Mouse (Mus musculus): ENCODE results near the gene Gpr146. TPM values are rescaled to one million over a fixed set of nuclear protein-coding genes. Genes with fewer than 3 reads are reported as not detected.

Gene Gpr146
- polyA plus RNA-seq, 1 experiment from 2014 or later, result 1.7 TPM

DNA sequence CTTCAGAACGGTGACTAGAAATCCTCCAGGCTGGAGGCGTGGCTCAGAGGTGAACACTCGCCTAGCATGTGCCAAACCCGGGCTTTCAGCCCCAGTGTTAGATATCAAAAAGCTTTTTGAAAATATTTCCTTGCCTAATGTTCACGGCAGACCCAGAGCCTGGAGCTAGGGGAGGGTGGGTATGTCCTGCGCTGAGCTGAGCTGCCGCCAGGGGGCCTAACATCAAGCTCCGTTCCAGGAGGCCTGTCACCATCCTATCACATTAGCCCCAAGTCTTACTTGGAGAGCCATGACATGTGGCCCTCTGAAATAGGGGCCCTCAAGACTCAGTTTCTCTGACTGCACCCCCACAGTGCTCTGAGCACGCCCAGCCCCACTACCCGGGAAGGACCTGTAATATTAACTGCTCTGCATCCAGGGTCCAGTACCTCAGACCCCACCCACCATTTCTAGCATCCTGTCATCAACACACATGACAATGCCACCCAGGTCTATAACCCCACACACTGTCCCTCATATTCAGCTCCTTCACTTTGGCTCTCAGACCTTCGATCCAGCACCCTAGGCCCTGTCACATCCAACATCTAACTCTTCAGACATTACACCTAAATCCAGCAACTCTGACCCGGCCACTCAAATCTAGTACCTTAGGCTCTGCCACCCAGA, 33.3 kb upstream of the Gpr146 start:
- Histone ChIP-seq H3K27ac (peak overlapping the region; percentile 73), H3K36me3 (peaks cover 36% of the 10 kb centered on the region), H3K4me3 (replicated peaks) (peak overlapping the region; percentile 75), H3K9me3 (no peaks in the 10 kb centered on the region), H3K9ac (replicated peaks) (peak overlapping the region; percentile 83), H3K4me1 (replicated peaks) (peaks cover 19% of the 10 kb centered on the region), H3K4me2 (peak overlapping the region; percentile 97), H3K27me3 (no peaks in the 10 kb centered on the region; the same call in 1 of the 2 replicates)
- ATAC-seq (ENCODE audit: insufficient number of reproducible peaks, insufficient read depth, low FRiP score, low TSS enrichment, low read depth), result peak; percentile 68
- WGBS, result 4% methylated on average over 12 of the region's 12 CpGs

- WGBS, result under 1% methylated on average over 33 of the region's 33 CpGs
- H3K27me3 ChIP-seq, result no peaks in the 10 kb centered on the region; the same call in 1 of the 2 replicates
- H3K4me2 ChIP-seq, result peak overlapping the region; percentile 97
- H3K27ac ChIP-seq, result peak overlapping the region; percentile 73
- H3K9me3 ChIP-seq, result no peaks in the 10 kb centered on the region
- H3K9ac ChIP-seq (replicated peaks), result peak overlapping the region; percentile 83
- peaks cover 30% of the 10 kb centered on the region for H3K36me3 ChIP-seq
- H3K4me3 ChIP-seq (replicated peaks), result peak overlapping the region; percentile 75
- ATAC-seq (ENCODE audit: insufficient number of reproducible peaks, insufficient read depth, low FRiP score, low TSS enrichment, low read depth), result peak; percentile 67
- peaks cover 19% of the 10 kb centered on the region for H3K4me1 ChIP-seq (replicated peaks)
Measured at GRCm38 (mm10) chr5:139344687-139345363, 32.7 kb upstream of the Gpr146 start.

DNA sequence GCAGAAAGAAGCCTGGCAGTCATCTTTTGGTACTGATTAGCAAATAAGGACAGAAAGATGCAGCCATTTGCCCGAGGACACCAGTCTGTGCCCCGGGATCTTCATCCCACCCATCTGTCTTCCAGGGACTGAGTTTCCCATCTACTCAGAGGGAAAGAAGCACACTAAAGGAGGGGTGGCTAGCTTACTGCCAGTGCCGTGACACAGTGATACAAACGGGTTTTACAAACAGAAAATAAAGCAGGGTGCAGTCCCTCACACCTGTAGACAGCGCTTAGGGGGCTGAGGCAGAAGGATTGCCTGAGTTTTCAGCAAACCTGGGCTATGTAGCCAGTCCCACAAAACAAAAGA, 32.2 kb upstream of the Gpr146 start:
- Histone ChIP-seq H3K27ac (0 out of 2 replicates have a peak overlapping the region, but pooled peaks have one; percentile 73), H3K27me3 (no peaks in the 10 kb centered on the region; the same call in 1 of the 2 replicates), H3K4me1 (replicated peaks) (peaks cover 19% of the 10 kb centered on the region), H3K4me2 (peak overlapping the region; percentile 97), H3K36me3 (peaks cover 25% of the 10 kb centered on the region), H3K9ac (replicated peaks) (no peak overlapping the region), H3K4me3 (replicated peaks) (peak overlapping the region; percentile 75), H3K9me3 (no peaks in the 10 kb centered on the region)
- ATAC-seq (ENCODE audit: insufficient number of reproducible peaks, insufficient read depth, low FRiP score, low TSS enrichment, low read depth), result no peak
- WGBS, result 14% methylated on average over 5 of the region's 5 CpGs

- peaks cover 7% of the 10 kb centered on the region for H3K27me3 ChIP-seq
- no peaks in the 10 kb centered on the region for H3K9me3 ChIP-seq
- 0 out of 2 replicates have a peak overlapping the region, but pooled peaks have one; percentile 4 for H3K9ac ChIP-seq (replicated peaks)
- no peak overlapping the region for H3K4me2 ChIP-seq
- no peak overlapping the region for H3K27ac ChIP-seq
- no peak for ATAC-seq (ENCODE audit: insufficient number of reproducible peaks, insufficient read depth, low FRiP score, low TSS enrichment, low read depth)
- WGBS, result 54% methylated on average over 1 of the region's 1 CpGs
- H3K4me1 ChIP-seq (replicated peaks), result peaks cover 33% of the 10 kb centered on the region
- no peak overlapping the region for H3K4me3 ChIP-seq (replicated peaks)
- peaks cover 7% of the 10 kb centered on the region for H3K36me3 ChIP-seq
Measured at GRCm38 (mm10) chr5:139347225-139347624, 30.3 kb upstream of the Gpr146 start.

GRCm38 (mm10) chr5:139349713-139350112, 27.8 kb upstream of the Gpr146 start:
- H3K27ac ChIP-seq, result no peak overlapping the region

DNA sequence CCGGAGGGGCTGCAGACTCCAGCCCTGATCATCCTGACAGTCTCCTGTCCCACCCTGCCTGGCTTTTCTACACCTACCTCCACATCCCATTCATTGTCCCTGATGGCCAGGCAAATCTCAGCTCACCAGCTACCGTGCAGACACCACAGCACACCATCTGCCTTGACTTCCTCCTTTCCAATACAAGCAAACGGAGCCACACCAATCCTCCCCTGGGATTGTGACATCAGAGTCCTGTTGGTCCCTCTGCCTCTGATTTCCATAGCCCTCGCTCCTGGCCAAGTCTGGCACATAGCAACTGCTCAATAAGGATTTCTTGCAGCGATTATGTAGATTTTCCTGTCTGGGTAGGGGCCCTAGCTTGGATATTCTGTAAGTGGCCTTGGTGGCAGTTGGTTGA, 26.4 kb upstream of the Gpr146 start, which contains the start of gene Cox19:
TSS of gene Cox19 (minus strand) at position 285 of the 400 bp plus-strand sequence.
- WGBS, result 48% methylated on average over 5 of the region's 5 CpGs
- H3K27ac ChIP-seq, result peak within 1 kb of the TSS; percentile 41; the same call in 1 of the 2 replicates
- H3K4me1 ChIP-seq (replicated peaks), result peaks cover 25% of the 10 kb centered on the region
- peaks cover 11% of the 10 kb centered on the region for H3K27me3 ChIP-seq
- peak within 1 kb of the TSS; percentile 40; the same call in 1 of the 2 replicates for H3K9ac ChIP-seq (replicated peaks)
- ATAC-seq (ENCODE audit: insufficient number of reproducible peaks, insufficient read depth, low FRiP score, low TSS enrichment, low read depth), result no peak
- peak within 1 kb of the TSS; percentile 32 for H3K4me2 ChIP-seq
- H3K9me3 ChIP-seq, result no peaks in the 10 kb centered on the region
- H3K4me3 ChIP-seq (replicated peaks), result peak within 1 kb of the TSS; percentile 15; the same call in 1 of the 2 replicates
- H3K36me3 ChIP-seq, result no peaks in the 10 kb centered on the region

More at GRCm38 (mm10) chr5:139349713-139350112, 27.8 kb upstream of the Gpr146 start:
- H3K9me3 ChIP-seq, result no peaks in the 10 kb centered on the region
- no peak overlapping the region for H3K9ac ChIP-seq (replicated peaks)
- no peak overlapping the region for H3K4me3 ChIP-seq (replicated peaks)
- WGBS, result 76% methylated on average over 6 of the region's 6 CpGs
- peaks cover 11% of the 10 kb centered on the region for H3K27me3 ChIP-seq
- H3K4me1 ChIP-seq (replicated peaks), result peaks cover 24% of the 10 kb centered on the region
- no peak for ATAC-seq (ENCODE audit: insufficient number of reproducible peaks, insufficient read depth, low FRiP score, low TSS enrichment, low read depth)
- no peak overlapping the region for H3K4me2 ChIP-seq
- no peaks in the 10 kb centered on the region for H3K36me3 ChIP-seq

DNA sequence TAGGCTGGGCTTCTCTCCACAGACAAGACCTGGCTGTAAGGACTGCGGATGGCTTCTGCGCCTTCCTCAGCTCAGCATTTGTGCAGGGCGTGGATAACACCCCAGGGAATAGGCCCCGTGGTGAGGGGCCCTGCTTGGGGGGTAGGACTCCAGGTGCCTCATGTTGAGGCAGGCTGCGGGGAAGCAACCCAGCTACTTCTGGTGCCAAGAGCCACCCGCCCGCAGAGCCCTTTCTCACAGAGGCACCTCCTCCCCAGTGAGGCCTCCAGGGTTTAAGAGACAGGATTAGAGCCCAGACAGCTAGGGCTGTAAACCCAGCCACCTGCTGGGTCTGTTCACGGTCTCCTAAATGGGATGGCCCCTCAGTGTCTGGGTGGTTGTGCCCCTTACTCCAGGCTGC, 25.9 kb upstream of the Gpr146 start:
- Histone ChIP-seq H3K4me2 (peak overlapping the region; percentile 32), H3K27ac (peak overlapping the region; percentile 41; the same call in 1 of the 2 replicates)
- 16% methylated on average over 8 of the region's 8 CpGs for WGBS

DNA sequence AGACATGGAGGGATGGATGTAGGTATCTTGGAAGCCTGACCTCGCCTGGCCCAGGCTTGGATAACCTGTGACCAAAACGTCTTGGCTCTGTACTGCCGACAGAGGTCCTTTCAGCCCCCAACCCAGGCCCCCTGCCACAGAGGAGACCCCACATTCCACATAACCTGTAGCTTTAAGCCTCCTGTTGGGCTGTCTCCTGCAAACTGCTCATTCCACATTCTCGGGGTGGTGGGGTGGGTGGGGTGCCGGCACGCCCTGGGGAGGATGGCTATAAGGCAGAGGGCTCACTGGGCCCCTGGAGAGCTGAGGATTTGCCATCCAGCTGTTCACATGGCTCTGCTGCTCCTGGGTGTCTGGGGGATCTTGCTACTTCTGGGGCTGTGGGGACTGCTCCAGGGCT, 25.2 kb upstream of the Gpr146 start, which contains the start of gene Cyp2w1:
TSS of gene Cyp2w1 (plus strand) at position 301 of the 400 bp plus-strand sequence.
- Histone ChIP-seq H3K4me2 (peak within 1 kb of the TSS; percentile 32), H3K9me3 (no peaks in the 10 kb centered on the region), H3K9ac (replicated peaks) (peak within 1 kb of the TSS; percentile 40; the same call in 1 of the 2 replicates), H3K4me1 (replicated peaks) (peaks cover 32% of the 10 kb centered on the region), H3K27me3 (peaks cover 11% of the 10 kb centered on the region), H3K27ac (peak within 1 kb of the TSS; percentile 41; the same call in 1 of the 2 replicates), H3K4me3 (replicated peaks) (0 out of 2 replicates have a peak within 1 kb of the TSS, but pooled peaks have one; percentile 3), H3K36me3 (no peaks in the 10 kb centered on the region)
- WGBS, result 48% methylated on average over 6 of the region's 6 CpGs
- no peak for ATAC-seq (ENCODE audit: insufficient number of reproducible peaks, insufficient read depth, low FRiP score, low TSS enrichment, low read depth)

More for the DNA sequence above, 25.9 kb upstream of the Gpr146 start:
- 0 out of 2 replicates have a peak, but pooled peaks have one; percentile 22 for ATAC-seq (ENCODE audit: insufficient number of reproducible peaks, insufficient read depth, low FRiP score, low TSS enrichment, low read depth)
- H3K36me3 ChIP-seq, result no peaks in the 10 kb centered on the region
- H3K27me3 ChIP-seq, result peaks cover 11% of the 10 kb centered on the region
- no peaks in the 10 kb centered on the region for H3K9me3 ChIP-seq
- peaks cover 26% of the 10 kb centered on the region for H3K4me1 ChIP-seq (replicated peaks)
- H3K9ac ChIP-seq (replicated peaks), result peak overlapping the region; percentile 40; the same call in 1 of the 2 replicates
- 0 out of 2 replicates have a peak overlapping the region, but pooled peaks have one; percentile 3 for H3K4me3 ChIP-seq (replicated peaks)

GRCm38 (mm10) chr5:139353496-139353895, 24.0 kb upstream of the Gpr146 start:
- Histone ChIP-seq H3K4me3 (replicated peaks) (no peak overlapping the region), H3K9me3 (no peaks in the 10 kb centered on the region), H3K36me3 (no peaks in the 10 kb centered on the region), H3K27me3 (peaks cover 11% of the 10 kb centered on the region), H3K27ac (no peak overlapping the region), H3K4me1 (replicated peaks) (peaks cover 35% of the 10 kb centered on the region), H3K9ac (replicated peaks) (no peak overlapping the region), H3K4me2 (no peak overlapping the region)
- 63% methylated on average over 10 of the region's 10 CpGs for WGBS
- ATAC-seq (ENCODE audit: insufficient number of reproducible peaks, insufficient read depth, low FRiP score, low TSS enrichment, low read depth), result no peak

GRCm38 (mm10) chr5:139353946-139354345, 23.6 kb upstream of the Gpr146 start:
- no peak for ATAC-seq (ENCODE audit: insufficient number of reproducible peaks, insufficient read depth, low FRiP score, low TSS enrichment, low read depth)
- Histone ChIP-seq H3K4me3 (replicated peaks) (no peak overlapping the region), H3K4me2 (no peak overlapping the region), H3K9ac (replicated peaks) (no peak overlapping the region), H3K9me3 (no peaks in the 10 kb centered on the region), H3K27ac (no peak overlapping the region), H3K4me1 (replicated peaks) (peaks cover 35% of the 10 kb centered on the region), H3K36me3 (no peaks in the 10 kb centered on the region), H3K27me3 (peaks cover 11% of the 10 kb centered on the region)
- 87% methylated on average over 11 of the region's 11 CpGs for WGBS

- Histone ChIP-seq H3K4me3 (replicated peaks) (no peak overlapping the region), H3K27me3 (peaks cover 11% of the 10 kb centered on the region)
- 36% methylated on average over 19 of the region's 19 CpGs for WGBS
Measured at GRCm38 (mm10) chr5:139355235-139355772, 22.2 kb upstream of the Gpr146 start.

More at GRCm38 (mm10) chr5:139355235-139355772, 22.2 kb upstream of the Gpr146 start:
- H3K36me3 ChIP-seq, result peaks cover 1% of the 10 kb centered on the region; the same call in 1 of the 2 replicates
- no peak for ATAC-seq (ENCODE audit: insufficient number of reproducible peaks, insufficient read depth, low FRiP score, low TSS enrichment, low read depth)
- H3K9ac ChIP-seq (replicated peaks), result no peak overlapping the region
- no peak overlapping the region for H3K27ac ChIP-seq
- no peak overlapping the region for H3K4me2 ChIP-seq
- peaks cover 35% of the 10 kb centered on the region for H3K4me1 ChIP-seq (replicated peaks)
- H3K9me3 ChIP-seq, result no peaks in the 10 kb centered on the region
